Mouse (Mus musculus) liver, postnatal 0 days (tissue): Measurements from ENCODE around the gene Por.

Experiments used
- CTCF ChIP-seq: sonication (generic); IDR thresholded peaks from 2 replicates; pipeline ENCODE4 v1.5.1; 2016; ENCODE audit warnings: antibody characterized with exemption, low read depth
- EP300 ChIP-seq: IDR thresholded peaks from 2 replicates; pipeline ENCODE4 v1.6.1; 2016; ENCODE audit warnings: antibody characterized with exemption, low read depth, mild to moderate bottlenecking

GRCm38 (mm10) chr5:135726641-135727346 lies 57.0 kb downstream of the Por start:
- TF ChIP-seq CTCF (no peak), EP300 (no peak)
